Mouse (Mus musculus): ENCODE results near the gene Asnsd1.

GRCm38 (mm10) chr1:53321662-53322344 is 30.7 kb downstream of the Asnsd1 start:
- TF ChIP-seq CTCF (IDR thresholded peaks at IDR 0.05; ENCODE audit: borderline replicate concordance, insufficient read depth, low read depth, low read length), result no peak
- no peak for TF ChIP-seq POLR2A (IDR thresholded peaks at IDR 0.05; ENCODE audit: borderline replicate concordance, insufficient read depth, low read length)

All from cerebellum, adult 2 months (tissue).